Comparison of ENCODE assay signal across 10 mouse cellular contexts in the genomic region with DNA sequence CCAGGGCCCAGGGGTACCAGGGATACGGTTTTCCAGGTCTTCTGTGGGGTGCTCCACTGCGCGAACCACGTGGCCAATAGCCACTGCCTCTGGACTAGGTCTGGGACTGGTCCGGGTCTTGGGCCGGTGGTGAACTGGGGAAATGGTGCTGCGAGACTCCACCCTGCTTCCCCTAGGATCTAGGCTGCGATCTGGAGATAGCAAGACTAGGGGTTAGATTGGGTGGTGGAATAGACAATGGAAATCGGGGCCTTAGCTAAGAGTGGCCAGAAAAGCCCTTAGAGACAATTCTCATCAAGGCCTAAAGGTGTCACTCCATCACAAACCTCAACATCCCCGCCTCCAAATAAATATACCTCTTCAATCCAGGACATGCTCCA. TPM values are rescaled to one million over a fixed set of nuclear protein-coding genes. Genes with fewer than 3 reads are reported as not detected.
DNase-seq lines count a peak whose midpoint lies in the region; ATAC-seq and TF ChIP-seq lines count a peak whose summit lies in the region.
"Had no signal": no experiment of that assay in that cellular context is flagged by ENCODE, and none has a peak within 500 bp of the region (broad histone marks: within the 10 kb centered on the region; RNA-seq: fewer than 3 reads in every experiment).

No protein-coding gene starts in this region.

- peak in 1 of 2 experiments; percentile 23 for DNase-seq in cerebellum, adult 2 months
- DNase-seq in cerebellum, postnatal 10 days: no peak
- DNase-seq in CH12.LX (ENCODE audit: extremely low read depth): no peak
- DNase-seq in forebrain, postnatal 0 days: no peak
- DNase-seq in cerebellum, adult 11-12 months: no peak
- no peak for DNase-seq in ovary, postnatal 36 days (ENCODE audit: low spot score)
- DNase-seq: cerebellum, adult 9-10 months; left cerebral cortex, postnatal 4 days had no signal

- H3K4me2 ChIP-seq in CH12.LX (ENCODE audit: insufficient read depth, low read depth, poor library complexity, severe bottlenecking): peak overlapping the region; percentile 72; the same call in 1 of the 2 replicates
- peak overlapping the region; percentile 41 for H3K4me2 ChIP-seq in forebrain, postnatal 0 days (ENCODE audit: low read depth)

- H3K27me3 ChIP-seq in cerebellum, adult 2 months (ENCODE audit: control insufficient read depth, insufficient read depth, low read length): no peaks in the 10 kb centered on the region
- no peaks in the 10 kb centered on the region for H3K27me3 ChIP-seq in CH12.LX (replicated peaks)
- H3K27me3 ChIP-seq in forebrain, postnatal 0 days (ENCODE audit: insufficient read depth, low read length): no peaks in the 10 kb centered on the region

- ATAC-seq in forebrain, postnatal 0 days: no peak
- ATAC-seq in megakaryocyte progenitor cell, adult 5-6 weeks (replicated peaks; ENCODE audit: poor library complexity): no peak

- H3K79me2 ChIP-seq in CH12.LX (replicated peaks; ENCODE audit: control insufficient read depth, extremely low read depth, insufficient read depth, poor library complexity, severe bottlenecking) (peaks cover 4% of the 10 kb centered on the region), macrophage (ENCODE audit: inconsistent target) (peaks cover 11% of the 10 kb centered on the region)

- peak overlapping the region; percentile 37 for H3K9ac ChIP-seq in CH12.LX (ENCODE audit: insufficient read depth, low read depth)
- 0 out of 2 replicates have a peak overlapping the region, but pooled peaks have one; percentile 14 for H3K9ac ChIP-seq in forebrain, postnatal 0 days

- no peak; the same call in none of the 2 replicates for TF ChIP-seq RAD21 in CH12.LX (IDR thresholded peaks at IDR 0.05; ENCODE audit: low read depth, low read length)

- in situ Hi-C loops in CH12.LX (cut with MboI; ENCODE audit: low pct_ligation_motif_present, low pct_unique_long_range_greater_than_20kb, low sequenced_read_pairs): no loop called here

- no peak for TF ChIP-seq POLR2A in cerebellum, adult 2 months (IDR thresholded peaks at IDR 0.05; ENCODE audit: borderline replicate concordance, insufficient read depth, low read length)
- no peak for TF ChIP-seq POLR2A in CH12.LX (IDR thresholded peaks at IDR 0.05; ENCODE audit: low read depth, low read length)

- TF ChIP-seq CTCF in cerebellum, adult 2 months (IDR thresholded peaks at IDR 0.05; ENCODE audit: borderline replicate concordance, insufficient read depth, low read depth, low read length): no peak
- TF ChIP-seq CTCF in CH12.LX (conservative IDR thresholded peaks at IDR 0.05 in 1 of 2, IDR thresholded peaks at IDR 0.05 in 1 of 2; ENCODE audit: low read depth in 2 of 2, low read length in 2 of 2): peak in 1 of 2 experiments; percentile 41; a peak in 2 of 4 replicates
- 0 out of 2 replicates have a peak, but pooled peaks have one; percentile 3 for TF ChIP-seq CTCF in forebrain, postnatal 0 days (IDR thresholded peaks at IDR 0.05; ENCODE audit: low read depth)

- peaks cover 3% of the 10 kb centered on the region; the same call in 1 of the 2 replicates for H3K4me1 ChIP-seq in cerebellum, adult 2 months (ENCODE audit: control insufficient read depth, insufficient read depth, low read length)
- peaks cover 4 to 12% of the 10 kb centered on the region in 2 experiments; a peak in 3 of 4 replicates for H3K4me1 ChIP-seq in CH12.LX (ENCODE audit: control insufficient read depth in 1 of 2, insufficient read depth in 2 of 2)
- H3K4me1 ChIP-seq in forebrain, postnatal 0 days (ENCODE audit: insufficient read depth): no peaks in the 10 kb centered on the region

- dilution Hi-C loops in CH12.LX (cut with MboI; ENCODE audit: extremely low pct_ligation_motif_present, extremely low pct_unique_long_range_greater_than_20kb, low sequenced_read_pairs): no loop called here

- 22% methylated on average over 10 of the region's 10 CpGs for WGBS in cerebellum, adult 2 months
- 44% methylated on average over 10 of the region's 10 CpGs for WGBS in forebrain, postnatal 0 days
- WGBS in macrophage (ENCODE audit: missing documents): 49% methylated on average over 8 of the region's 10 CpGs

- peak overlapping the region; percentile 46 for H3K4me3 ChIP-seq in cerebellum, adult 2 months (replicated peaks; ENCODE audit: insufficient read depth, low read depth, low read length)
- H3K4me3 ChIP-seq in CH12.LX (replicated peaks in 1 of 3; ENCODE audit: low read depth in 2 of 3, low read length in 2 of 3, poor library complexity in 1 of 3) (peak overlapping the region in 1 of 3 experiments; percentile 39), macrophage (ENCODE audit: inconsistent target) (no peak overlapping the region)
- H3K4me3 ChIP-seq in forebrain, postnatal 0 days (ENCODE audit: low read depth, low read length): peak overlapping the region; percentile 26

- no peak overlapping the region for H3K27ac ChIP-seq in cerebellum, adult 2 months (ENCODE audit: insufficient read depth, low read length)
- H3K27ac ChIP-seq in CH12.LX (ENCODE audit: insufficient read depth, low read depth) (peak overlapping the region; percentile 77; the same call in 1 of the 2 replicates), macrophage (0 out of 2 replicates have a peak overlapping the region, but pooled peaks have one; percentile 76)
- no peak overlapping the region for H3K27ac ChIP-seq in forebrain, postnatal 0 days (ENCODE audit: low read depth, low read length)

- H3K36me3 ChIP-seq in CH12.LX (replicated peaks in 1 of 2; ENCODE audit: control insufficient read depth in 1 of 2, insufficient read depth in 1 of 2, low read length in 1 of 2) (no peaks in the 10 kb centered on the region), macrophage (ENCODE audit: inconsistent target) (no peaks in the 10 kb centered on the region)
- no peaks in the 10 kb centered on the region for H3K36me3 ChIP-seq in forebrain, postnatal 0 days (ENCODE audit: insufficient read depth)

- TF ChIP-seq EP300 in CH12.LX (IDR thresholded peaks at IDR 0.05; ENCODE audit: low read length): no peak

- no peaks in the 10 kb centered on the region for H3K9me3 ChIP-seq in CH12.LX (replicated peaks; ENCODE audit: low read length)
- H3K9me3 ChIP-seq in forebrain, postnatal 0 days (ENCODE audit: low read length): no peaks in the 10 kb centered on the region

RNA-seq across cellular contexts. Expression of gene Plp2, which starts 3.8 kb away (rescaled TPM):
- 5.2 and 6.5 TPM in 2 replicates for polyA plus RNA-seq in cerebellum, adult 2 months (2012; rRNA removed)
- total RNA-seq in CH12.LX (2012; rRNA removed): 163 and 183 TPM in 2 replicates
- 144 and 173 TPM in 2 replicates for total RNA-seq in CH12.LX (2014; rRNA removed)
- polyA plus RNA-seq in CH12.LX (2012; ENCODE audit: insufficient read length, low read depth): 207 and 247 TPM in 2 replicates
- total RNA-seq in forebrain, postnatal 0 days (2014; rRNA removed): 15.7 and 24.3 TPM in 2 replicates
- polyA plus RNA-seq in forebrain, postnatal 0 days (2015; fragmentation: Nextera tagmentation; extraction: Ambion mirVana): 37.3 and 38.3 TPM in 2 replicates
- total RNA-seq in macrophage (2018; cell fraction: chromatin; rRNA removed): 10 to 100 TPM in 7 of 26 experiments, 1 to 10 TPM in 17, under 1 TPM in 1, not detected in 1; 1.00 to 20.2 (median 7.3) TPM
- 100 to 1,000 TPM in 9 of 26 experiments, 10 to 100 TPM in 17; 48.2 to 120 (median 92.1) TPM for total RNA-seq in macrophage (2018; cell fraction: cytosol; rRNA removed)
- total RNA-seq in macrophage (2018; cell fraction: nucleus; rRNA removed): 100 to 1,000 TPM in 1 of 26 experiments, 10 to 100 TPM in 25; 11.9 to 121 (median 30.6) TPM
- 83.8 to 185 TPM (median 133 TPM) in 3 replicates for polyA plus RNA-seq in macrophage (2018)
- 115 and 133 TPM in 2 replicates for total RNA-seq in megakaryocyte progenitor cell, adult 5-6 weeks (2015)
- 26.4 and 37.1 TPM in 2 replicates for total RNA-seq in megakaryocyte progenitor cell, adult 5-6 weeks (2017)

RNA-seq across cellular contexts. Expression of gene Magix, which starts 6.1 kb away (rescaled TPM):
- 2.2 and 2.6 TPM in 2 replicates for polyA plus RNA-seq in cerebellum, adult 2 months (2012; rRNA removed)
- total RNA-seq in CH12.LX (2012; rRNA removed) (0.13 TPM in 1 of 2 replicates, not detected in the other), CH12.LX (2014; rRNA removed) (not detected in 2 replicates)
- polyA plus RNA-seq in CH12.LX (2012; ENCODE audit: insufficient read length, low read depth) (not detected in 2 replicates), macrophage (2018) (0.14 TPM in 1 of 3 replicates, not detected in the others)
- total RNA-seq in forebrain, postnatal 0 days (2014; rRNA removed): 0.15 TPM in 1 of 2 replicates, not detected in the other
- 0.21 and 0.22 TPM in 2 replicates for polyA plus RNA-seq in forebrain, postnatal 0 days (2015; fragmentation: Nextera tagmentation; extraction: Ambion mirVana)
- not detected for total RNA-seq in macrophage (2018; cell fraction: chromatin; rRNA removed)
- total RNA-seq in macrophage (2018; cell fraction: cytosol; rRNA removed): not detected
- not detected for total RNA-seq in macrophage (2018; cell fraction: nucleus; rRNA removed)
- not detected in 2 replicates for total RNA-seq in megakaryocyte progenitor cell, adult 5-6 weeks (2015)
- not detected in 2 replicates for total RNA-seq in megakaryocyte progenitor cell, adult 5-6 weeks (2017)

RNA-seq across cellular contexts. Expression of gene Prickle3, which starts 17.9 kb away (rescaled TPM):
- polyA plus RNA-seq in cerebellum, adult 2 months (2012; rRNA removed): 1.7 and 2.1 TPM in 2 replicates
- total RNA-seq in CH12.LX (2012; rRNA removed) (3.9 and 4.5 TPM in 2 replicates), CH12.LX (2014; rRNA removed) (2.2 and 2.3 TPM in 2 replicates)
- polyA plus RNA-seq in CH12.LX (2012; ENCODE audit: insufficient read length, low read depth) (12.5 and 13.7 TPM in 2 replicates), macrophage (2018) (3.0 to 3.4 TPM (median 3.2 TPM) in 3 replicates)
- 1.2 TPM in 2 replicates for total RNA-seq in forebrain, postnatal 0 days (2014; rRNA removed)
- polyA plus RNA-seq in forebrain, postnatal 0 days (2015; fragmentation: Nextera tagmentation; extraction: Ambion mirVana): 1.0 and 1.5 TPM in 2 replicates
- 10 to 100 TPM; 10.6 to 43.9 (median 22.7) TPM for total RNA-seq in macrophage (2018; cell fraction: chromatin; rRNA removed)
- total RNA-seq in macrophage (2018; cell fraction: cytosol; rRNA removed): 1 to 10 TPM; 1.3 to 4.3 (median 2.7) TPM
- total RNA-seq in macrophage (2018; cell fraction: nucleus; rRNA removed): 10 to 100 TPM in 20 of 26 experiments, 1 to 10 TPM in 6; 4.4 to 26.9 (median 12.8) TPM
- total RNA-seq in megakaryocyte progenitor cell, adult 5-6 weeks (2015): 3.9 and 4.8 TPM in 2 replicates
- total RNA-seq in megakaryocyte progenitor cell, adult 5-6 weeks (2017): 4.1 and 6.0 TPM in 2 replicates

RNA-seq across cellular contexts. Expression of gene Gpkow, which starts 21.9 kb away (rescaled TPM):
- polyA plus RNA-seq in cerebellum, adult 2 months (2012; rRNA removed): 30.5 and 33.1 TPM in 2 replicates
- total RNA-seq in CH12.LX (2012; rRNA removed) (14.6 and 16.8 TPM in 2 replicates), CH12.LX (2014; rRNA removed) (6.6 and 9.3 TPM in 2 replicates)
- polyA plus RNA-seq in CH12.LX (2012; ENCODE audit: insufficient read length, low read depth) (32.2 and 35.3 TPM in 2 replicates), macrophage (2018) (27.4 to 38.3 TPM (median 28.0 TPM) in 3 replicates)
- 15.9 and 21.0 TPM in 2 replicates for total RNA-seq in forebrain, postnatal 0 days (2014; rRNA removed)
- 36.4 and 41.2 TPM in 2 replicates for polyA plus RNA-seq in forebrain, postnatal 0 days (2015; fragmentation: Nextera tagmentation; extraction: Ambion mirVana)
- 10 to 100 TPM; 17.8 to 49.2 (median 31.2) TPM for total RNA-seq in macrophage (2018; cell fraction: chromatin; rRNA removed)
- 10 to 100 TPM; 24.2 to 34.3 (median 29.6) TPM for total RNA-seq in macrophage (2018; cell fraction: cytosol; rRNA removed)
- total RNA-seq in macrophage (2018; cell fraction: nucleus; rRNA removed): 10 to 100 TPM; 17.6 to 41.0 (median 26.6) TPM
- 26.8 and 28.2 TPM in 2 replicates for total RNA-seq in megakaryocyte progenitor cell, adult 5-6 weeks (2015)
- 19.2 and 24.4 TPM in 2 replicates for total RNA-seq in megakaryocyte progenitor cell, adult 5-6 weeks (2017)

RNA-seq across cellular contexts. Expression of gene Syp, which starts 36.7 kb away (rescaled TPM):
- polyA plus RNA-seq in cerebellum, adult 2 months (2012; rRNA removed): 945 and 955 TPM in 2 replicates
- total RNA-seq in CH12.LX (2012; rRNA removed): 0.80 and 1.2 TPM in 2 replicates
- total RNA-seq in CH12.LX (2014; rRNA removed): 0.27 TPM in 2 replicates
- 0.65 and 0.74 TPM in 2 replicates for polyA plus RNA-seq in CH12.LX (2012; ENCODE audit: insufficient read length, low read depth)
- total RNA-seq in forebrain, postnatal 0 days (2014; rRNA removed): 321 and 330 TPM in 2 replicates
- 190 and 242 TPM in 2 replicates for polyA plus RNA-seq in forebrain, postnatal 0 days (2015; fragmentation: Nextera tagmentation; extraction: Ambion mirVana)
- 1 to 10 TPM in 7 of 26 experiments, under 1 TPM in 8, not detected in 11; 0.29 to 2.9 (median 0.92) TPM for total RNA-seq in macrophage (2018; cell fraction: chromatin; rRNA removed)
- 1 to 10 TPM in 10 of 26 experiments, under 1 TPM in 16; 0.35 to 1.9 (median 0.76) TPM for total RNA-seq in macrophage (2018; cell fraction: cytosol; rRNA removed)
- total RNA-seq in macrophage (2018; cell fraction: nucleus; rRNA removed): 1 to 10 TPM in 20 of 26 experiments, under 1 TPM in 5, not detected in 1; 0.50 to 4.2 (median 1.4) TPM
- 0.78 to 1.6 TPM (median 1.4 TPM) in 3 replicates for polyA plus RNA-seq in macrophage (2018)
- not detected in 2 replicates for total RNA-seq in megakaryocyte progenitor cell, adult 5-6 weeks (2015)
- 0.46 and 0.54 TPM in 2 replicates for total RNA-seq in megakaryocyte progenitor cell, adult 5-6 weeks (2017)

Comparison
In these comparisons a context has a peak if more than half of its experiments do, and no peak if none do; other contexts are left out.
1. H3K27ac ChIP-seq: peak in CH12.LX (single experiment) and macrophage (single experiment); none in cerebellum, adult 2 months (single experiment) and forebrain, postnatal 0 days (single experiment).